Mouse (Mus musculus): ENCODE results near the gene Aldh2. TPM values are rescaled to one million over a fixed set of nuclear protein-coding genes. Genes with fewer than 3 reads are reported as not detected.
"Not testable (repeated sequence)": the region's sequence is repeated elsewhere in the genome, so short reads cannot be mapped to it uniquely, and the experiment has no call there.

Gene Aldh2
- total and polyA plus RNA-seq, 2 experiments from 2014 or later: 101 to 126 TPM

DNA sequence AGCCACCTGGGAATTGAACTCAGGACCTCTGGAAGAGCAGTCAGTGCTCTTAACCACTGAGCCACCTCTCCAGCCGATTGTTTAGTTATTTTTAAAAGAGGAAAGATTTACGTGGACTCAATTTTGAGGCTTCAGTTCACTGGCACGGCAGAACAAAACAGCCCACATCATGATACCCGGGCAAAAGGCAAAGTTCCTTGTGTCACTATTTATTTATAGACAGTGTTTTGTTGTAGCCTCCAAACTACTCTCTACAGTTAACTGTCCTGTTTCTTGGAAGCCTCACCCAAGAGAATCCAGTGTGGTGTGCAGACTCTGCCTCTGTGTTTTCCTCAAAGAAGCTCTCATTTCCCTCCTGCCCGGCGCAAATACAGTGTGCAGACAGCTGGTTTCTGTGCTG is 18.4 kb upstream of the Aldh2 start:
- no peak for DNase-seq (ENCODE audit: low spot score)
- Histone ChIP-seq H3K4me2 (ENCODE audit: low read depth, low read length) (no peak overlapping the region), H3K27ac (ENCODE audit: low read depth) (no peak overlapping the region), H3K27me3 (ENCODE audit: control insufficient read depth, insufficient read depth, low read length) (no peaks in the 10 kb centered on the region), H3K4me1 (ENCODE audit: control insufficient read depth, insufficient read depth) (no peaks in the 10 kb centered on the region), H3K36me3 (replicated peaks; ENCODE audit: control insufficient read depth, insufficient read depth, low read length) (no peaks in the 10 kb centered on the region), H3K9ac (replicated peaks; ENCODE audit: low read depth, low read length) (no peak overlapping the region), H3K4me3 (ENCODE audit: low read depth, low read length) (no peak overlapping the region), H3K9me3 (replicated peaks; ENCODE audit: control insufficient read depth, low read length) (no peaks in the 10 kb centered on the region)
- 66% methylated on average over 6 of the region's 6 CpGs for whole genome bisulfite sequencing
- ATAC-seq (ENCODE audit: insufficient read depth, low read depth): no peak; the same call in 1 of the 2 replicates
- no peak for TF ChIP-seq EP300 (IDR thresholded peaks at IDR 0.05; ENCODE audit: low read depth)
- TF ChIP-seq CTCF (IDR thresholded peaks at IDR 0.05; ENCODE audit: low read depth): no peak

DNA sequence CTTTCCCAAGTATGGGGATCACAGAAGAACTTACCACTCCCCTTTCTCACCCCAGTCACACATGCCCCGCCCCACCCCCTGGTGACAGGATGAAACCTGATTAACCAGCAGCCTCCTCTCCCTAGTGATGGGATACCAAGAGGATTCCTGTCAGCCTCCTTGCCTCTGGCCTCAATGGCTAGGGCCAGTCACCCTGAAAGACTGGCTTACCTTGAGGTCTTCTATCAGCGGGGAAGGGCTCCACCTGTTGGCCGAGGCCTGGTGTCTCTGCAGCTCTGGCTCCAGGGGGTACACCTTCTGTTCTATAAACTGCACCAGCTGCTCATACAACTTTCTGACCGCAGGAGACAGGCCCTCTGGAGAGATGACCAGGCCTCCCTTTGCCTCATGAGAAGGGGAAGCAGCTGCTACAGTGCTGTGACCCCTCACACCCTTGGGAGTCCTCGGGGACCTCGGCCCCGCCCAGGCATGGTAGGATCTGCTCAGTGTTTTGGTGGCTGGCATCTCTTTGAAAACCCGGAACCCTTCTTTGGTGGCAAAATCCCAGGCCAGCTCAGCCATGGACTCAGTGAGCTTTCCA is 16.0 kb upstream of the Aldh2 start:
- H3K9ac ChIP-seq (replicated peaks; ENCODE audit: low read depth, low read length); H3K36me3 ChIP-seq (replicated peaks; ENCODE audit: control insufficient read depth, insufficient read depth, low read length); ATAC-seq (ENCODE audit: insufficient read depth, low read depth); DNase-seq (ENCODE audit: low spot score); H3K4me2 ChIP-seq (ENCODE audit: low read depth, low read length); H3K9me3 ChIP-seq (replicated peaks; ENCODE audit: control insufficient read depth, low read length); H3K27ac ChIP-seq (ENCODE audit: low read depth); H3K4me3 ChIP-seq (ENCODE audit: low read depth, low read length); H3K27me3 ChIP-seq (ENCODE audit: control insufficient read depth, insufficient read depth, low read length); H3K4me1 ChIP-seq (ENCODE audit: control insufficient read depth, insufficient read depth): not testable (repeated sequence)
- WGBS: 60% methylated on average over 7 of the region's 8 CpGs
- peak; percentile 12; the same call in 1 of the 2 replicates for TF ChIP-seq CTCF (IDR thresholded peaks at IDR 0.05; ENCODE audit: low read depth)

DNA sequence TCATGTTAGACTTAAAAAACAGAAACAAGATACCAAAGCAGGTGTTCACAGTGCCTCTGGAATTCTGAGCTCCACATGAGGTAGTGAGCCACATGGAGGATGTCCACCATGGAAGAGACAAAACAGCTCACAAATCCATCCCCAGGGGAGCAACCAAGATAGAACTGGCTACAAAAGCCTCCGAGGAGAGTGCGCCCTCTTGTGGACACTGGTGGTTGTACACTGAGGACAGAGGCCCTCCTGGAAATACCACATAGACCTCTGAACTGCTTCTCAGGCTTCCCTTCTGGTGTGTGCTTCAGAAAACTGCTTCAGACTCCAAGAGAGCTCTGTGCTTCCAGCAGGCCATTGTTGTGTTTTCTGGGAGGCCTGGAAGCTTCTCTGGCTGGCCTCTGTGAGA is 12.5 kb upstream of the Aldh2 start:
- WGBS: 0% methylated on average over 2 of the region's 2 CpGs
- DNase-seq (ENCODE audit: low spot score): no peak
- ATAC-seq (ENCODE audit: insufficient read depth, low read depth): no peak

DNA sequence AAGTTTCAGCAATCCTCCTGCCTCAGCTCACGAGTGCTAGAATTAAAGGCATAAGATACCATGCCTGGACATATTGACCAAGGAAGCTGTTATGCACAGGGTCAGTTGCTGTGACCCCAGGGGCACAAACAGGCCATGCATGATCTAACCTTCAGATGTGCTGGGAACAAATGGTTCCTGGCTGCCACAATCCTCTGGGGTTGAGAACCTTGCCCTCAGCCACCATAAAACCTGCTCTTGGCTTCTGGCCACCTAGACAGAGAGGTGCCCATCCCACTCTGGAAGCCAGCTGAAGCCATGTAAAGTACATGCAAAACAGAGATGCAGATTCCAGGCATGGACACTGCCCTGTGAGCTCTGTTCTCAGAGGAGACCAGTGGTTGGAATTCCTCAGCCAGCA is 10.2 kb upstream of the Aldh2 start:
- not testable (repeated sequence) for H3K4me3 ChIP-seq (ENCODE audit: low read depth, low read length); H3K36me3 ChIP-seq (replicated peaks; ENCODE audit: control insufficient read depth, insufficient read depth, low read length); DNase-seq (ENCODE audit: low spot score); ATAC-seq (ENCODE audit: insufficient read depth, low read depth); H3K4me2 ChIP-seq (ENCODE audit: low read depth, low read length); H3K9ac ChIP-seq (replicated peaks; ENCODE audit: low read depth, low read length); H3K9me3 ChIP-seq (replicated peaks; ENCODE audit: control insufficient read depth, low read length); H3K27me3 ChIP-seq (ENCODE audit: control insufficient read depth, insufficient read depth, low read length); H3K4me1 ChIP-seq (ENCODE audit: control insufficient read depth, insufficient read depth); H3K27ac ChIP-seq (ENCODE audit: low read depth)
- WGBS: 65% methylated on average over 1 of the region's 1 CpGs

More for the DNA sequence above, 12.5 kb upstream of the Aldh2 start:
- no peaks in the 10 kb centered on the region for H3K4me1 ChIP-seq (ENCODE audit: control insufficient read depth, insufficient read depth)
- H3K9ac ChIP-seq (replicated peaks; ENCODE audit: low read depth, low read length): no peak overlapping the region
- no peak overlapping the region for H3K27ac ChIP-seq (ENCODE audit: low read depth)
- H3K4me3 ChIP-seq (ENCODE audit: low read depth, low read length): no peak overlapping the region
- H3K4me2 ChIP-seq (ENCODE audit: low read depth, low read length): no peak overlapping the region
- H3K27me3 ChIP-seq (ENCODE audit: control insufficient read depth, insufficient read depth, low read length): no peaks in the 10 kb centered on the region
- no peak for TF ChIP-seq EP300 (IDR thresholded peaks at IDR 0.05; ENCODE audit: low read depth)
- peak; percentile 83 for TF ChIP-seq CTCF (IDR thresholded peaks at IDR 0.05; ENCODE audit: low read depth)
- no peaks in the 10 kb centered on the region for H3K9me3 ChIP-seq (replicated peaks; ENCODE audit: control insufficient read depth, low read length)
- no peaks in the 10 kb centered on the region for H3K36me3 ChIP-seq (replicated peaks; ENCODE audit: control insufficient read depth, insufficient read depth, low read length)

DNA sequence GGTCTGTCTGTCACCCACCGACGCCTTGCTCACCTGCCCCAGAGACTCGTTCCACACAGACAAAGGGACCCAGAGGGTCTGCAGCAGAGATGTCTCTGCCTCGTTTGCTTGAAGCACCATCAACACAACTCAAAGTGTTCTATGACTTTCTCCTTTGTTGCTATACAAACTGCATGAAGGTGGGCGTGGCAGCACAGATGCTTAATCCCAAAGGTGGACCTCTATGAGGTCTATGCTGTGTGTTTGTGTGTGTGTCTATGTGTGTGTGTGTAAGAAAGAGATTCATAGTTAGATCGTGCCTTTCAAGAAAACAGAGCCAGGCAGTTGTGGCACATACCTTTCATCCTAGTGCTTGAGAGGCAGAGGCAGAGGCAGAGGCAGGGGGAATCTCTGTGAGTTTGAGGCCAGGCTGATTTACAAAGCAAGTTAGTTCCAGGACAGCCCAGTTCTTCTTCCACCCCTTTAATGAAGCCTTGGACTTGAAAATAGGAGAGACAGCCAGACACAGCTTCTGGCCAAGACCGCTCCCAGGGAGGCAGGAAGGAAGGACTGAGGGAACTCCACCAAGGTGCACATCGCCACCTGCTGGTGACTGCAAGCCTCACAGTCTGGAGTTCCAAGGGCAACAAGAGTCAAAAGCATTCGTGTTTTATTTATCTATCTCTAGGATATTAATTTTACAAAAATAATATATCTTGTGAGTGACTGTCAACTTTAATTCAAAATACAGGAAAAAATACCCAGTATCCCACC is 8.1 kb upstream of the Aldh2 start:
- no peak for TF ChIP-seq EP300 (IDR thresholded peaks at IDR 0.05; ENCODE audit: low read depth)
- TF ChIP-seq CTCF (IDR thresholded peaks at IDR 0.05; ENCODE audit: low read depth): peak; percentile 99
- Histone ChIP-seq H3K4me3 (ENCODE audit: low read depth, low read length) (no peak overlapping the region), H3K4me2 (ENCODE audit: low read depth, low read length) (no peak overlapping the region), H3K27ac (ENCODE audit: low read depth) (no peak overlapping the region), H3K4me1 (ENCODE audit: control insufficient read depth, insufficient read depth) (no peaks in the 10 kb centered on the region), H3K9me3 (replicated peaks; ENCODE audit: control insufficient read depth, low read length) (no peaks in the 10 kb centered on the region), H3K36me3 (replicated peaks; ENCODE audit: control insufficient read depth, insufficient read depth, low read length) (no peaks in the 10 kb centered on the region), H3K9ac (replicated peaks; ENCODE audit: low read depth, low read length) (no peak overlapping the region), H3K27me3 (ENCODE audit: control insufficient read depth, insufficient read depth, low read length) (no peaks in the 10 kb centered on the region)
- DNase-seq (ENCODE audit: low spot score) (peak; percentile 79), ATAC-seq (ENCODE audit: insufficient read depth, low read depth) (peak; percentile 62)
- WGBS: 32% methylated on average over 9 of the region's 9 CpGs

All from heart, postnatal 0 days (tissue).